Mouse (Mus musculus): ENCODE measurements at regions not wholly inside any gene's neighbourhood (a gene's known extent, or its start where the extent isn't known, plus 50 kb on each side); places are given as distances from the start of the nearest gene placed in this dataset.

GRCm38 (mm10) chr1:165020960-165021563, 85.7 kb upstream of the Xcl1 start:
- Histone ChIP-seq H3K27me3 (replicated peaks; ENCODE audit: control insufficient read depth, insufficient read depth, low read length) (no peaks in the 10 kb centered on the region), H3K4me2 (ENCODE audit: low read length) (no peak overlapping the region), H3K9me3 (ENCODE audit: control insufficient read depth, low read length) (no peaks in the 10 kb centered on the region), H3K4me3 (ENCODE audit: low read length) (no peak overlapping the region), H3K27ac (ENCODE audit: low read depth, low read length) (no peak overlapping the region), H3K36me3 (ENCODE audit: control insufficient read depth, insufficient read depth, low read length) (no peaks in the 10 kb centered on the region), H3K9ac (ENCODE audit: low read depth, low read length) (no peak overlapping the region), H3K4me1 (ENCODE audit: control insufficient read depth, insufficient read depth, low read depth, low read length) (peaks cover 10% of the 10 kb centered on the region)
- WGBS = 74% methylated on average over 10 of the region's 10 CpGs
- ATAC-seq = no peak

GRCm38 (mm10) chr1:165018692-165019309, 83.5 kb upstream of the Xcl1 start:
- Histone ChIP-seq H3K27ac (ENCODE audit: low read depth, low read length) (peak overlapping the region; percentile 69), H3K4me1 (ENCODE audit: control insufficient read depth, insufficient read depth, low read depth, low read length) (peaks cover 10% of the 10 kb centered on the region), H3K9me3 (ENCODE audit: control insufficient read depth, low read length) (no peaks in the 10 kb centered on the region), H3K36me3 (ENCODE audit: control insufficient read depth, insufficient read depth, low read length) (no peaks in the 10 kb centered on the region), H3K4me2 (ENCODE audit: low read length) (peak overlapping the region; percentile 66), H3K27me3 (replicated peaks; ENCODE audit: control insufficient read depth, insufficient read depth, low read length) (no peaks in the 10 kb centered on the region), H3K4me3 (ENCODE audit: low read length) (peak overlapping the region; percentile 44), H3K9ac (ENCODE audit: low read depth, low read length) (peak overlapping the region; percentile 53)
- 21% methylated on average over 16 of the region's 16 CpGs for WGBS
- peak; percentile 97 for ATAC-seq

GRCm38 (mm10) chr1:165018236-165018635, 82.9 kb upstream of the Xcl1 start:
- no peaks in the 10 kb centered on the region for H3K36me3 ChIP-seq (ENCODE audit: control insufficient read depth, insufficient read depth, low read length)
- peaks cover 10% of the 10 kb centered on the region for H3K4me1 ChIP-seq (ENCODE audit: control insufficient read depth, insufficient read depth, low read depth, low read length)
- H3K4me2 ChIP-seq (ENCODE audit: low read length) = peak overlapping the region; percentile 66
- H3K4me3 ChIP-seq (ENCODE audit: low read length) = no peak overlapping the region
- WGBS = 81% methylated on average over 4 of the region's 4 CpGs
- no peaks in the 10 kb centered on the region for H3K27me3 ChIP-seq (replicated peaks; ENCODE audit: control insufficient read depth, insufficient read depth, low read length)
- no peaks in the 10 kb centered on the region for H3K9me3 ChIP-seq (ENCODE audit: control insufficient read depth, low read length)
- peak; percentile 54 for ATAC-seq
- H3K27ac ChIP-seq (ENCODE audit: low read depth, low read length) = peak overlapping the region; percentile 11; the same call in 1 of the 2 replicates
- H3K9ac ChIP-seq (ENCODE audit: low read depth, low read length) = no peak overlapping the region

- H3K4me3 ChIP-seq (ENCODE audit: low read length) = no peak overlapping the region
- H3K27me3 ChIP-seq (replicated peaks; ENCODE audit: control insufficient read depth, insufficient read depth, low read length) = no peaks in the 10 kb centered on the region
- H3K9me3 ChIP-seq (ENCODE audit: control insufficient read depth, low read length) = no peaks in the 10 kb centered on the region
- ATAC-seq = peak; percentile 18; the same call in 1 of the 2 replicates
- H3K4me1 ChIP-seq (ENCODE audit: control insufficient read depth, insufficient read depth, low read depth, low read length) = peaks cover 10% of the 10 kb centered on the region
- no peak overlapping the region for H3K9ac ChIP-seq (ENCODE audit: low read depth, low read length)
- 21% methylated on average over 6 of the region's 6 CpGs for WGBS
- H3K27ac ChIP-seq (ENCODE audit: low read depth, low read length) = peak overlapping the region; percentile 11; the same call in 1 of the 2 replicates
- no peak overlapping the region for H3K4me2 ChIP-seq (ENCODE audit: low read length)
- no peaks in the 10 kb centered on the region for H3K36me3 ChIP-seq (ENCODE audit: control insufficient read depth, insufficient read depth, low read length)
These were observed 82.5 kb upstream of the Xcl1 start for GRCm38 (mm10) chr1:165017793-165018192.

GRCm38 (mm10) chr1:165014328-165014727, 79.0 kb upstream of the Xcl1 start:
- Histone ChIP-seq H3K4me3 (ENCODE audit: low read length) (no peak overlapping the region), H3K27me3 (replicated peaks; ENCODE audit: control insufficient read depth, insufficient read depth, low read length) (no peaks in the 10 kb centered on the region), H3K4me2 (ENCODE audit: low read length) (no peak overlapping the region), H3K36me3 (ENCODE audit: control insufficient read depth, insufficient read depth, low read length) (no peaks in the 10 kb centered on the region), H3K4me1 (ENCODE audit: control insufficient read depth, insufficient read depth, low read depth, low read length) (peaks cover 7% of the 10 kb centered on the region), H3K27ac (ENCODE audit: low read depth, low read length) (no peak overlapping the region), H3K9ac (ENCODE audit: low read depth, low read length) (no peak overlapping the region), H3K9me3 (ENCODE audit: control insufficient read depth, low read length) (no peaks in the 10 kb centered on the region)
- 91% methylated on average over 1 of the region's 1 CpGs for WGBS
- no peak for ATAC-seq

GRCm38 (mm10) chr1:165013428-165013827, 78.1 kb upstream of the Xcl1 start:
- Histone ChIP-seq H3K36me3 (ENCODE audit: control insufficient read depth, insufficient read depth, low read length) (no peaks in the 10 kb centered on the region), H3K4me3 (ENCODE audit: low read length) (no peak overlapping the region), H3K27ac (ENCODE audit: low read depth, low read length) (no peak overlapping the region), H3K9me3 (ENCODE audit: control insufficient read depth, low read length) (no peaks in the 10 kb centered on the region), H3K9ac (ENCODE audit: low read depth, low read length) (no peak overlapping the region), H3K4me2 (ENCODE audit: low read length) (no peak overlapping the region), H3K4me1 (ENCODE audit: control insufficient read depth, insufficient read depth, low read depth, low read length) (peaks cover 7% of the 10 kb centered on the region), H3K27me3 (replicated peaks; ENCODE audit: control insufficient read depth, insufficient read depth, low read length) (no peaks in the 10 kb centered on the region)
- 85% methylated on average over 2 of the region's 2 CpGs for WGBS
- no peak for ATAC-seq

GRCm38 (mm10) chr1:165012376-165012775, 77.0 kb upstream of the Xcl1 start:
- Histone ChIP-seq H3K9ac (ENCODE audit: low read depth, low read length) (no peak overlapping the region), H3K4me2 (ENCODE audit: low read length) (no peak overlapping the region), H3K27ac (ENCODE audit: low read depth, low read length) (no peak overlapping the region), H3K36me3 (ENCODE audit: control insufficient read depth, insufficient read depth, low read length) (no peaks in the 10 kb centered on the region), H3K4me1 (ENCODE audit: control insufficient read depth, insufficient read depth, low read depth, low read length) (no peaks in the 10 kb centered on the region), H3K27me3 (replicated peaks; ENCODE audit: control insufficient read depth, insufficient read depth, low read length) (no peaks in the 10 kb centered on the region), H3K4me3 (ENCODE audit: low read length) (no peak overlapping the region), H3K9me3 (ENCODE audit: control insufficient read depth, low read length) (no peaks in the 10 kb centered on the region)
- 0 out of 2 replicates have a peak, but pooled peaks have one; percentile 27 for ATAC-seq
- 57% methylated on average over 3 of the region's 3 CpGs for WGBS

- no peaks in the 10 kb centered on the region for H3K9me3 ChIP-seq (ENCODE audit: control insufficient read depth, low read length)
- peak; percentile 45; the same call in 1 of the 2 replicates for ATAC-seq
- WGBS = 63% methylated on average over 10 of the region's 10 CpGs
These were observed 64.2 kb upstream of the Xcl1 start for GRCm38 (mm10) chr1:164999515-164999914.

GRCm38 (mm10) chr1:164998621-164999020, 63.3 kb upstream of the Xcl1 start:
- Histone ChIP-seq H3K27me3 (replicated peaks; ENCODE audit: control insufficient read depth, insufficient read depth, low read length) (no peaks in the 10 kb centered on the region), H3K4me1 (ENCODE audit: control insufficient read depth, insufficient read depth, low read depth, low read length) (no peaks in the 10 kb centered on the region; the same call in 1 of the 2 replicates), H3K9me3 (ENCODE audit: control insufficient read depth, low read length) (no peaks in the 10 kb centered on the region), H3K4me3 (ENCODE audit: low read length) (no peak overlapping the region), H3K4me2 (ENCODE audit: low read length) (no peak overlapping the region), H3K36me3 (ENCODE audit: control insufficient read depth, insufficient read depth, low read length) (no peaks in the 10 kb centered on the region), H3K27ac (ENCODE audit: low read depth, low read length) (no peak overlapping the region), H3K9ac (ENCODE audit: low read depth, low read length) (no peak overlapping the region)
- 87% methylated on average over 3 of the region's 3 CpGs for WGBS
- no peak for ATAC-seq

More at GRCm38 (mm10) chr1:164999515-164999914, 64.2 kb upstream of the Xcl1 start:
- Histone ChIP-seq H3K9ac (ENCODE audit: low read depth, low read length) (no peak overlapping the region), H3K4me2 (ENCODE audit: low read length) (no peak overlapping the region), H3K27me3 (replicated peaks; ENCODE audit: control insufficient read depth, insufficient read depth, low read length) (no peaks in the 10 kb centered on the region), H3K36me3 (ENCODE audit: control insufficient read depth, insufficient read depth, low read length) (no peaks in the 10 kb centered on the region), H3K27ac (ENCODE audit: low read depth, low read length) (no peak overlapping the region), H3K4me3 (ENCODE audit: low read length) (no peak overlapping the region), H3K4me1 (ENCODE audit: control insufficient read depth, insufficient read depth, low read depth, low read length) (no peaks in the 10 kb centered on the region)

Measured in hindbrain, embryonic 16.5 days (tissue).